Mouse (Mus musculus) brown adipose tissue, adult 24 weeks (tissue): ENCODE measurements around the gene Fbxo34. TPM values are rescaled to one million over a fixed set of nuclear protein-coding genes. Genes with fewer than 3 reads are reported as not detected.

Source experiments
- H3K27ac ChIP-seq: fragments of 200-500 bp; replicated peaks from 2 replicates; pipeline ENCODE4 v1.5.1; 2012; ENCODE audit warnings: low read depth, mild to moderate bottlenecking, low read length
- H3K4me1 ChIP-seq: fragments of 200-500 bp; 2 replicates; pipeline ENCODE4 v1.6.1; 2012; ENCODE audit warnings: low read length, mixed read lengths; ENCODE audit not compliant: control insufficient read depth, insufficient read depth, insufficient read length
- H3K4me3 ChIP-seq: fragments of 200-500 bp; 2 replicates; pipeline ENCODE4 v1.5.1; 2012; ENCODE audit warnings: low read depth, mild to moderate bottlenecking, low read length, moderate library complexity; ENCODE audit not compliant: insufficient read depth
- polyA plus RNA-seq: library from polyadenylated mRNA; stranded (reverse); fragments of >200 nt; gene quantifications from 2 replicates; pipeline ENCODE4 v1.2.4, GENCODE M21; 2012; ENCODE audit not compliant: missing spikeins, insufficient read depth, insufficient read length

The Fbxo34 gene
- polyA plus RNA-seq, 1 experiment: 4.9 TPM

DNA sequence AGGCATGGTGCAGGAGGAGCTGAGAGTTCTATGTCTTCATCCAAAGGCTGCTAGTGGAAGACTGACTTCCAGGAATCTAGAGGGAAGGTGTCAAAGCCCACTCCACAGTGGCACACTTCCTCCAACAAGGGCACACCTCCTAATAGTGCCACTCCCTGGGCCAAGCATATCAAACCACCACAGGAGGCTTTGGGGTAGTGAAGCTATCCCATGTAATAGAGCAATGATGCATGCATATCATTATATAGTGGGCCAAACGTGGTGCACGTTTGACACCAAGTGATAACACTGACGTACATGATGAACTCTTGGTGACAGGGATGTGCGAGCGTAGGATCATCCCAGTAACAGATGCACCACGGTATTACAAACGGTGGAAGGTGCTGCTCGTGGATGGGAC lies 11.8 kb downstream of the Fbxo34 start:
- no peak overlapping the region for H3K4me3 ChIP-seq
- H3K27ac ChIP-seq: no peak overlapping the region

DNA sequence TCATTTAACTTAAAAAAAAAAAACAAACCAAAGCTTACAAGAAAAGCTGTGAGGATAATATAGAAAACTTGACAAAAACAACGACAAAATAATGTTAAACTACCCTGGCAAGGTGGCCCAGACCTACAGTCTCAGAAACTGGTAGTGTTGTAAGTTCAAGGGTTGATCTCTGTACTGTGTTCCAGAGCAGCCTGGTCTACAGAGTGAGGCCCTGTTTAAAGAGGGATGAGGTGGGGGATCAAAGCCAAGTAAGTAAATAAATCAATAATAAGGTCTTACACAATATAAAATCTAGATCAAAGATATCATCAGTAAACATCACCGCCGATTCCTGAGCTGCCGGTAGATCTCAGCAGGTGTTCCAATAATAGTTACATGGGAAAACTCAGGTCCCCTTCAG lies 12.2 kb downstream of the Fbxo34 start:
- Histone ChIP-seq H3K27ac (no peak overlapping the region), H3K4me1 (no peaks in the 10 kb centered on the region), H3K4me3 (no peak overlapping the region)

More for the DNA sequence above, 11.8 kb downstream of the Fbxo34 start:
- no peaks in the 10 kb centered on the region for H3K4me1 ChIP-seq

DNA sequence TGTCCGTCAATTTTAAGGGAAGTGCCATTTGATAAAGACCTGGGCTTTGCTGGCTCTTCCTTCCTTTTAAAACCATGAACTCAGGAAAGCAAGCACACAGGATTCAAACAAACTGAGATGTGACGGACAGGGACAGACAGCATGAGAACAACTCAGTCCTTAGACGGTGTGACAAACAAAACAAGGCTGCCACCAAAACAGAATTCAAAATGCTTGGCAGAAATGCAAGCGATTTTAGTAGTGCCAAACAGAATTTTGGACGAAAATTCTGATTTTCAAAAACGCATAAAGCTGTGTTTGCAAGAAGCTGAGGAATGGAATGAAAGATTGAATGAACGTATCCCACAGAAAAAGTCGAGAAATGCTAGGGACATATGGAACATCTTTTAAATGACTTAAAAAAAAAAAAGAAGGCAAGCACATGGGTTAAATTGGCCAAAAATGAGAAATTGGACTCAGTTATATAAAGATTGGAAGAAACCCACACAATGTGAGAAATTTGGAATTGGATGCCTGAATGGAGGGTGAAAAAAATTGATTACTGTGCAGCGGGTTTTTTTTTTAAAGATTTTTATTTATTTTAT lies 12.7 kb downstream of the Fbxo34 start:
- Histone ChIP-seq H3K4me3 (no peak overlapping the region), H3K4me1 (no peaks in the 10 kb centered on the region), H3K27ac (no peak overlapping the region)

DNA sequence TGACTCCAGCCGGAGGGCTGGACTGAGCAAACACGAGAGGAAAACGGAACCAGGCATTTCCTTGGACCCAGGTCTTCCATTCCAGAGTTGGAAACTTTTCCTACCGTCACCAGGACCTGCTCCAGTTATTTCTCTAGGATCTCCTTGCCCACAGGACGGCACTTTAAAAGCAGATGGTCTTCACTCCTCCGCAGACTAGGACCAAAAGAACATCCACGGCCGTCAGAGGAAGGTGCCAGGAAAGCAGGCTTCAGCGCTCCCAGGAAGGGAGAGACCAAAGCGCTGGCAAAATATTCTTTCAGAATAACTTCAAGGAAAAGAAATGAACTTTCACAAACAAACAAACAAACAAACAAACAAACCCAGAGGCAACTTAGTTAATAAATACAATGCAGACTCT lies 14.2 kb downstream of the Fbxo34 start:
- no peak overlapping the region for H3K27ac ChIP-seq
- no peaks in the 10 kb centered on the region for H3K4me1 ChIP-seq
- H3K4me3 ChIP-seq: no peak overlapping the region

DNA sequence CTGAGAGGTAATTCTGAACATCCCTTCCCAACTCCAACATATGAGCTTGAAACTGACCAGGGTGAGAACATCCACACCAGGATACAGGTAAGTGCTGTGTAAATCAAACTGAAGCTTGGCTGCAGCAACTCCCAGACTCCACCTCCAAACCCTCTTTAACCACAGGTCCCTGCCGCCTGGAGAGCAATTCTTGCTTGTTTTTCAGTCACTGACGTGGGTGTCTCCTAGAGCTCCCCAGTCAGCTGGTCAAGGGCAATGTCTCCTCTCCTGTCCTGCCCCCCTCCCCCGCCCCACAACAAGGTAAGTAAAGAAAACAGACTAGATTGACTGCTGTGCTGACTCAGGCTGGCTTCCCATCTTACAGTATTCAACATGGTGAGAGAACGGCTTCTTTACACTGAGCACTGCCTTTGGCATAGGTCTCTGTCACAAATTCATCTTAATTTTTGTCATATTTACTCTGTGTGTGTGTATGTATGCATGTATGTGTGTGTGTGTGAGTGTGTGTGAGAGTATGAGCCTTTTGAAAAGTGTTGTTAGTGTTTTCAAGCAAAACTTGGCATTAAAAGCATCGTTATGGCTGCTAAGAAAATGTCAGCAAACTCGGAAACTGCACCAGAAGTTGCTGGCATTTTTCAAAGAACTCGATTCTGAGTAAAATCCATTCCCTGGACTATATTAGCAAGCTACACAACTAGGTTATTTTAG lies 15.4 kb downstream of the Fbxo34 start:
- H3K27ac ChIP-seq: no peak overlapping the region
- no peaks in the 10 kb centered on the region for H3K4me1 ChIP-seq
- H3K4me3 ChIP-seq: no peak overlapping the region

DNA sequence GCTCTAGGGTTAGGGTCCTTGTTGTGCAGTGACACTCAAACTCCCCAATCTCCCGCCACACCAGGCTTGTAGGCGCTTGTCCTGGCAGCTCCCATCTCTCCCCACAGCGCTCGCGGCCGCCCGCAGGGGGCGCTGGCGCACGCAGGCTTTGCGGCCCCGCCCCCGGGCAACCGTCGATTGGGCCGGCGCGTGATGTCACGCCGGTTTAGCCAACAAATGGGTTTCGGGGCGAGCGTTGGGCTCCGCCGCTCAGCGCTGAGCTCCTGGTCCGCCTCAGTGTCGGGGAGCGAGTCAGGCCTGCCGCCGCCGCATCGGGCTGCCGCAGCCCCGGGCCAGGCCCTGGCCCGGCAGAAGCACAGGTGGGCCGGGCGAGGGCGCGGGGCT lies 22.1 kb downstream of the Fbxo34 start:
- Histone ChIP-seq H3K4me1 (peaks cover 10% of the 10 kb centered on the region), H3K27ac (peak overlapping the region; percentile 69), H3K4me3 (peak overlapping the region; percentile 93)

DNA sequence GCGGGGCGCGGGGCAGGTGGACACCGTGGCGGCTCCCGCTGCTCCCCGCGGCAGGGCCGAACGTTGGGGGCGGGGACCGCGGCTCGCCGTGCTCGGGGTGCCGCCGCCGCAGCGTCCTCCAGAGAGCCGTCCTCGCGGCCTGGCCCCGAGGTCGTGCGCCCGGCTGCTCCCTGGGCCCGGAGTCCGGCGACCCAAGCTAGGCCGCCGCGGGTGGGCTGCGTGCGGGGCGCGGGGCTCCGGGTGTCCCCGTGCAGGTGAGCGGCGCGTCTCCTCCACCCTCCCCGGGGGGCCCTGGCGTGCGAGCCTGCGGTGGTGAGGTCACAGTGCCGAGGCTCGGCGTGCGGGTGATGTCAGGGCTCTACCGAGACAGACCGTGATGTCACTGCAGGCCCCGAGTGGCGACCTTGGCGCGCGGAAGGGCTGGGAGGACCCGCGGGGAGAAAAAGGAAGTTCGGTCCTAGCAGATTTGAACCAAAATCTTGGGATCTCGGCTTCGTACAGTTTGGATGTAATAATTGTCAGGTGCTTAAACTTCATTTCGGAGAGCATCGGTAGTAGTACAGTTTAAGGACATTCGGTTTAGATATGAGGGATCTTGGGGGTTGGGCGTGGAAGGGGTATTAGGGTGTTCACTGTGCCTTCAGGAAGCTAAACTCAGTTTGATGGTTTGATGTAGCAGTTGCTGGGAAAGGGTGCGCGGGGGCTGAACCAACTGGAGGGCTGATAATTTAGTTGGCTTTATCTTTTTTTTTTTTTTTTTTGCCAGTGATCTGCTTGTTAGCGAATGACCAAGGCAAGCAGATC lies 22.7 kb downstream of the Fbxo34 start:
- peak overlapping the region; percentile 69 for H3K27ac ChIP-seq

DNA sequence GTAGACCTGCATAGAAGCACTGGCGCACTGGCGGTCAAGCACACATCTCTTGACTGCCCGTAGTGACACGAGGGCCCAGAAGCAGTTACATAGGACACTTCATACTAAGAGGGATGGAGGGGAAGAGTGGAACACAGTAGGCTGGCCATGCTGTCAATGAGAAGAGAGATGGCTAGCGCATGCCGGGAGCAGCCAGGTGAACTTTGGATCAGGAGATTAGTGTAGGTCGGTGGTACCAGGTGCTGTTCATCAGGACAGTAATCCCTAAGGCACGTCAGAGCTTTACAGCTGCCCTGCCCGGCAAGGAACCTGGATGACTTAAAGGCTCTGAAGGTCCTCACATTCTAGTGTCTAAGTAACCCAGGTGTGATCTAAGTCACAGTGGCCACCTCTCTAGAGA lies 23.7 kb downstream of the Fbxo34 start:
- H3K4me1 ChIP-seq: peaks cover 14% of the 10 kb centered on the region
- peak overlapping the region; percentile 93 for H3K4me3 ChIP-seq
- H3K27ac ChIP-seq: no peak overlapping the region

More for the DNA sequence above, 22.7 kb downstream of the Fbxo34 start:
- Histone ChIP-seq H3K4me1 (peaks cover 12% of the 10 kb centered on the region), H3K4me3 (peak overlapping the region; percentile 93)

DNA sequence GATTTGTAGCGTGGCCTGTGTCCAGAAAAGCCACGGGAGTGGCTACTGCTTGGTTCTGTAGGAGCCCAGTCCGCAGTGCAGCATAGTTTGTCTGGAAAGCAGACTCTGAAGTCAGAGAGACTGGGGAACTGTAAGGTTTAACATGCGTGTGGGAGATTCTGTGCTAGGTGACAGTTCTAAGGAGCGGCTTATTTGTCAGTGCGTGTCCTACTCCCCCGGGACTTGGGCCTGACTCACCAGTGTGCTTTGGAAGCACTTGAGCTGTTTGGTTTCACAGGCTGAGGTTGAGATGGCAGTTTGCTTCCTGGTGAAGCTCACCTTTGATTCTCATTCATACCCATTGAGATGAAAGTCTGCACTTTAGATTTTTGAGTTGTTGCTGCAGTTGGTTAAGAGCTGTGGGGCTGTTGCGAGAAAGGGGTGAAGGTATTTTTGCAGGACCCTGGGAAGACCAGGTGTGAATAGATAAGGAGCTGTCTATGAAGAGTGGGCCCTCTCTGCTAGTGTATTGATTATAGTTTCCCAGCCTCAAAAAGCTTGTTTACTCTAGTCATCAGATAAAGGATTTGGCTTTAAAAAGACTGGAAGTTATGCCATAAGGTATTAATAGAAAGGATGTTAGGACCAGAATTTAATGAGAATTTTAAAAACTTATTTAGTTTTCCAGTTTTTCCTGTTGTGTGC lies 24.5 kb downstream of the Fbxo34 start:
- Histone ChIP-seq H3K4me3 (peak overlapping the region; percentile 93; the same call in 1 of the 2 replicates), H3K4me1 (peaks cover 14% of the 10 kb centered on the region), H3K27ac (no peak overlapping the region)

DNA sequence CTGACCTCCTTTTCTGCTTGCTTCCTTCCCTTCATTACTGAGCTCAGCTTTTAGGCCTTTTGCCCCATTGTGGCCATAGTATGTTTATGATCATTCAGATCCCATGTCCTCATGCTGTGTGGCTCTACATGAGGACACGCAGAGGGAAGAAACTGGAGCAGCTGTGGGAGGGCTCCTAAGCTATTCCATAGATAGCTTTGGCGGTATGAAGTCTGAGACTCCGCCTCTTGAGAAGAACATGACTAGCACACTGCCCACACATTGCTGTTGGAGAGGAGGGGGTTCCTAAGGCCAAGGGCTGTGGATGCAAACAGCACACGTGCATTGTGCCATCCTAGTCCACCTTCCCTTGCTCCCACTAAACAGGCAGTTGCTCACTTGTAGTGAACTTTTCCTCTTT lies 26.0 kb downstream of the Fbxo34 start:
- peaks cover 14% of the 10 kb centered on the region for H3K4me1 ChIP-seq
- H3K27ac ChIP-seq: no peak overlapping the region

DNA sequence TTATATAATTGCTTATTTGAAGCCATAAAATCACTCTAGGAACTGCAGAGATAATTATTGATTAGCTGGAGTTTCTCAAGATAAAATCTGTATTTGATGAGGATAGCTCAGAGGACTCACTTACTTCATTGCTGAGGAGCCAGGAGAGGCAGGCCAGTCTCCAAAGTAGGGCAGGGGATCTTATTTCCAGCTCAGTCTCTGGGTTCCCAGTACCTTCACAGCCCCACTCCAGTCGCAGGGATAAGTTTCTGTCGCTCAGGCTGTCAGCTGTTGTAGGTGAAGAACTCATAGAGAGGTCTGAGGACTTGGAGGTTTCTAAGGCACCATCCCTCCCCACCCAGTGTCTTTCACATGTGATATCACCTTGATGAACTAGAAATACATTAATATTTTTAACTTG lies 27.5 kb downstream of the Fbxo34 start:
- peaks cover 14% of the 10 kb centered on the region for H3K4me1 ChIP-seq
- no peak overlapping the region for H3K4me3 ChIP-seq
- H3K27ac ChIP-seq: no peak overlapping the region

More for the DNA sequence above, 26.0 kb downstream of the Fbxo34 start:
- H3K4me3 ChIP-seq: no peak overlapping the region

DNA sequence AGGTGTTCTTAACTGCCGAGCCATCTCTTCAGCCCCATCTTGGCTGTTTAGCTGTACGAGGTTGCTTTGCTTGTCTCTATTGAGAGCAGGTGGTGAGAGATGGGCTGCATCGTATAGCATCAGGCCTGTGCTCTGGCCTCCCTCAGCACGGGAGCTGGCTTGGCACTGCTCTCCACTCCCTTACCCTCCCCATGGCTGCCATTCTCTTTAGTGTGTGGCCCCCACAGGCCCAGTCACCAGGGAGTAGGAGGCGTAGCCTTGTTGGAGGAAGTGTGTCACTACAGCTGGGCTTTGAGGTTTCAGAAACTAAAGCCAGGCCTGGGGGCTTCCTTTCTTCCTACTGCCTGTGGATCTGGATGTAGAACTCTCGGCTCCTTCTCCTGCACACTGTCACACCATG lies 32.0 kb downstream of the Fbxo34 start:
- Histone ChIP-seq H3K27ac (no peak overlapping the region), H3K4me3 (no peak overlapping the region), H3K4me1 (peaks cover 13% of the 10 kb centered on the region)

DNA sequence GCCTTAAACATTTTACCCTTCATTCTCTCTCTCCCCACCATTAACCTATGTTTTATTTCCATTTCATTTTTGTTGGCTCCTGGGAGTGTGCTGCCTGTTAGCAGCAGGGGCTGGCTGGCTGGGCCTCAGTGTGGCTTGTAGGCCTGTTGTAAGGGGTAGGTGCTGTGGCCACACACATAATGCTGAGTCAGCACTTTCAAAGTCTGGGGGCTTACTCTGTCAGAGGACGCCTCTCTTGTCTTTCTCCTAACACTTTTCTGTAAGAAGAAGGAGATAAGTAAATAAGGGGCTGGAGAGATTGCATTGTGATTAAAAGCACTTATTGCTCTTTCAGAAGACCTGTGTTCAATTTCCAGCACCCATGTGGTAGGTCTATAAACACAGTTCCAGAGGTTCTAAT lies 32.9 kb downstream of the Fbxo34 start:
- Histone ChIP-seq H3K4me1 (peaks cover 12% of the 10 kb centered on the region), H3K4me3 (no peak overlapping the region), H3K27ac (no peak overlapping the region)

DNA sequence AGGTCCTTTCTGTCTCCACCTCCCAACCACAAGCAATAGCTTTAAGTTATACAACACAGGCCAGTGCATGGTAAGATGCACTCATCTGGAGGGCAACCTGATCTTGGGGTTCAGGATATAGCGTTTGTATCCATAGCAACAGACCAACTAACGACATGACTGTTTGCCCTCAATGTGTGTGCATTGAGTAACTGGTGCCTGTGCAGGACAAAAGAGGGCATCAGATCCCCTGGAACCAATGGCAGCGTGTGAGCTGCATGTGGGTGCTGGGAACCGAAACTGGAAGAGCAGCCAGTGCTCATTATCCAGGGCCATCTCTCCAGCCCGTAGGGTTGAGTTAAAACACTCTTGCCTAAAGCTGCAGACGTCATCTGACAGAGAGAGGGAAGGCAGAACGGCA lies 38.5 kb downstream of the Fbxo34 start:
- Histone ChIP-seq H3K4me1 (peaks cover 31% of the 10 kb centered on the region), H3K4me3 (no peak overlapping the region), H3K27ac (peak overlapping the region; percentile 82; the same call in 1 of the 2 replicates)
